Mouse (Mus musculus): ENCODE measurements around the gene Dapk1.

- no peak for TF ChIP-seq POLR2A (IDR thresholded peaks at IDR 0.05; ENCODE audit: insufficient read length, low read depth)
- TF ChIP-seq E2F4 (IDR thresholded peaks at IDR 0.05; ENCODE audit: insufficient read depth) = no peak
- no peak for TF ChIP-seq TCF12 (IDR thresholded peaks at IDR 0.05; ENCODE audit: insufficient read depth, poor library complexity, severe bottlenecking)
- TF ChIP-seq MAX (IDR thresholded peaks at IDR 0.05; ENCODE audit: low read depth) = no peak
These were observed 28.2 kb upstream of the Dapk1 start for GRCm38 (mm10) chr13:60573541-60573940.
